ENCODE assay signal across 16 mouse cellular contexts in genomic region chr5:143125601-143126000, GRCm38 (mm10). TPM values are rescaled to one million over a fixed set of nuclear protein-coding genes. Genes with fewer than 3 reads are reported as not detected.
DNase-seq lines count a peak whose midpoint lies in the region; ATAC-seq and TF ChIP-seq lines count a peak whose summit lies in the region.
"Had no signal": no experiment of that assay in that cellular context is flagged by ENCODE, and none has a peak within 500 bp of the region (broad histone marks: within the 10 kb centered on the region; RNA-seq: fewer than 3 reads in every experiment).

No protein-coding gene starts in this region.

- peak overlapping the region; percentile 9; the same call in 1 of the 2 replicates for H3K4me2 ChIP-seq in midbrain, postnatal 0 days (ENCODE audit: low read depth, low read length, poor library complexity, severe bottlenecking)
- H3K4me2 ChIP-seq in heart, embryonic 12.5 days: no peak overlapping the region
- H3K4me2 ChIP-seq: neural tube, embryonic 12.5 days had no signal

- H3K4me1 ChIP-seq in midbrain, postnatal 0 days (ENCODE audit: insufficient read depth, low read length): 0 out of 2 replicates have a peak, but pooled peaks cover 4% of the 10 kb centered on the region
- no peaks in the 10 kb centered on the region for H3K4me1 ChIP-seq in heart, adult 2 months (ENCODE audit: control insufficient read depth, insufficient read depth, low read length)
- no peaks in the 10 kb centered on the region for H3K4me1 ChIP-seq in heart, embryonic 12.5 days (replicated peaks)
- H3K4me1 ChIP-seq: neural tube, embryonic 12.5 days had no signal

- no peak overlapping the region for H3K4me3 ChIP-seq in midbrain, postnatal 0 days (ENCODE audit: low read depth, low read length)
- no peak overlapping the region for H3K4me3 ChIP-seq in heart, adult 2 months
- no peak overlapping the region for H3K4me3 ChIP-seq in heart, embryonic 12.5 days
- H3K4me3 ChIP-seq: neural tube, embryonic 12.5 days had no signal

- H3K79me2 ChIP-seq in heart, adult 2 months (replicated peaks; ENCODE audit: control insufficient read depth, insufficient read depth, low read length): no peaks in the 10 kb centered on the region

- TF ChIP-seq CTCF in brain, embryonic 14.5 days (IDR thresholded peaks at IDR 0.05; ENCODE audit: borderline replicate concordance, extremely low read depth, insufficient read depth, insufficient read length): no peak
- TF ChIP-seq CTCF in midbrain, postnatal 0 days (IDR thresholded peaks at IDR 0.05): no peak
- TF ChIP-seq CTCF in heart, adult 2 months (IDR thresholded peaks at IDR 0.05): no peak

- no peak overlapping the region for H3K9ac ChIP-seq in midbrain, postnatal 0 days (replicated peaks; ENCODE audit: low read length, poor library complexity, severe bottlenecking)
- no peak overlapping the region for H3K9ac ChIP-seq in heart, adult 2 months (ENCODE audit: low read depth, low read length)
- no peak overlapping the region for H3K9ac ChIP-seq in heart, embryonic 12.5 days
- H3K9ac ChIP-seq: neural tube, embryonic 12.5 days had no signal

- H3K36me3 ChIP-seq in midbrain, postnatal 0 days (ENCODE audit: insufficient read depth, low read length): no peaks in the 10 kb centered on the region
- H3K36me3 ChIP-seq in heart, adult 2 months (ENCODE audit: control insufficient read depth, insufficient read depth, low read length): no peaks in the 10 kb centered on the region
- H3K36me3 ChIP-seq in heart, embryonic 12.5 days: no peaks in the 10 kb centered on the region
- H3K36me3 ChIP-seq: G1E; neural tube, embryonic 12.5 days had no signal

- no peak for TF ChIP-seq POLR2A in brain, embryonic 14.5 days (IDR thresholded peaks at IDR 0.05; ENCODE audit: borderline replicate concordance, extremely low read depth, insufficient read depth, insufficient read length, poor library complexity, severe bottlenecking)
- no peak for TF ChIP-seq POLR2A in heart, adult 2 months (IDR thresholded peaks at IDR 0.05; ENCODE audit: insufficient read depth, low read depth, low read length)

- TF ChIP-seq EP300 in heart, adult 2 months (IDR thresholded peaks at IDR 0.05; ENCODE audit: insufficient read depth, low read depth, low read length): no peak

- intact Hi-C loops in heart, adult 2 months (cut with DNase I): no loop called here

- peak; percentile 92 for DNase-seq in brain, embryonic 14.5 days (ENCODE audit: low read depth)
- peak; percentile 44 for DNase-seq in layer of hippocampus, adult 9-11 months
- peak; percentile 82 for DNase-seq in midbrain, postnatal 0 days (ENCODE audit: low spot score)
- DNase-seq in heart, adult 2 months: no peak
- no peak for DNase-seq in T-cell, adult 2 months (ENCODE audit: low spot score)
- DNase-seq in kidney, postnatal 25 days: no peak
- DNase-seq: adrenal gland, postnatal 36 days; heart, adult 18-20 months; kidney, adult 18-20 months; thymus, adult 2 months had no signal

- no peaks in the 10 kb centered on the region for H3K9me3 ChIP-seq in midbrain, postnatal 0 days (ENCODE audit: low read length)
- H3K9me3 ChIP-seq in heart, embryonic 12.5 days (replicated peaks): peaks cover 15% of the 10 kb centered on the region

- H3K27me3 ChIP-seq in midbrain, postnatal 0 days (ENCODE audit: insufficient read depth, low read length): no peaks in the 10 kb centered on the region
- no peaks in the 10 kb centered on the region for H3K27me3 ChIP-seq in heart, adult 2 months (ENCODE audit: control insufficient read depth, insufficient read depth, low read length)
- no peaks in the 10 kb centered on the region for H3K27me3 ChIP-seq in heart, embryonic 12.5 days (replicated peaks)
- H3K27me3 ChIP-seq: neural tube, embryonic 12.5 days had no signal

- 11% methylated on average over 7 of the region's 7 CpGs for WGBS in midbrain, postnatal 0 days
- WGBS in heart, adult 2 months: 76% methylated on average over 7 of the region's 7 CpGs
- WGBS in heart, embryonic 12.5 days: 74% methylated on average over 7 of the region's 7 CpGs

- peak overlapping the region; percentile 89 for H3K27ac ChIP-seq in midbrain, postnatal 0 days (ENCODE audit: low read depth, low read length)
- no peak overlapping the region for H3K27ac ChIP-seq in heart, adult 2 months
- H3K27ac ChIP-seq in heart, embryonic 12.5 days (ENCODE audit: poor library complexity, severe bottlenecking): no peak overlapping the region
- H3K27ac ChIP-seq: neural tube, embryonic 12.5 days had no signal

- ATAC-seq in frontal cortex, adult (ENCODE audit: low TSS enrichment): peak; percentile 52; the same call in 1 of the 2 replicates
- peak; percentile 80 for ATAC-seq in midbrain, postnatal 0 days (ENCODE audit: low FRiP score)
- ATAC-seq in heart, embryonic 12.5 days (ENCODE audit: insufficient number of reproducible peaks, low FRiP score): no peak

RNA-seq across cellular contexts. Expression of gene Rnf216, which starts 12.8 kb away (rescaled TPM):
- 32.9 and 33.2 TPM in 2 replicates for polyA plus RNA-seq in brain, embryonic 14.5 days (2012; rRNA removed)
- total RNA-seq in midbrain, postnatal 0 days (2014; rRNA removed): 37.0 and 40.7 TPM in 2 replicates
- polyA plus RNA-seq in midbrain, postnatal 0 days (2015; fragmentation: Nextera tagmentation; extraction: Ambion mirVana): 22.1 and 27.5 TPM in 2 replicates
- total RNA-seq in heart, adult 2 months (2021): 10 to 100 TPM; 23.3 to 23.8 TPM
- polyA plus RNA-seq in heart, adult 2 months (2012; rRNA removed): 16.5 and 16.8 TPM in 2 replicates
- polyA plus RNA-seq in heart, embryonic 12.5 days (2016; fragmentation: Nextera tagmentation; extraction: Ambion mirVana): 38.7 and 40.4 TPM in 2 replicates

RNA-seq across cellular contexts. Expression of gene Olfr718-ps1, which starts 21.8 kb away (rescaled TPM):
- polyA plus RNA-seq in brain, embryonic 14.5 days (2012; rRNA removed): not detected in 2 replicates
- not detected in 2 replicates for total RNA-seq in midbrain, postnatal 0 days (2014; rRNA removed)
- polyA plus RNA-seq in midbrain, postnatal 0 days (2015; fragmentation: Nextera tagmentation; extraction: Ambion mirVana): not detected in 2 replicates
- total RNA-seq in heart, adult 2 months (2021): not detected
- polyA plus RNA-seq in heart, adult 2 months (2012; rRNA removed): not detected in 2 replicates
- not detected in 2 replicates for polyA plus RNA-seq in heart, embryonic 12.5 days (2016; fragmentation: Nextera tagmentation; extraction: Ambion mirVana)
- total RNA-seq: heart, adult 18-20 months had no signal
- polyA plus RNA-seq: embryonic facial prominence, embryonic 11.5 days; G1E; liver, embryonic 16.5 days; neural tube, embryonic 12.5 days; thymus, adult 2 months had no signal

RNA-seq across cellular contexts. Expression of gene Rbak, which starts 55.0 kb away (rescaled TPM):
- polyA plus RNA-seq in brain, embryonic 14.5 days (2012; rRNA removed): 15.2 and 17.3 TPM in 2 replicates
- total RNA-seq in midbrain, postnatal 0 days (2014; rRNA removed): 15.2 and 22.7 TPM in 2 replicates
- polyA plus RNA-seq in midbrain, postnatal 0 days (2015; fragmentation: Nextera tagmentation; extraction: Ambion mirVana): 9.1 and 9.2 TPM in 2 replicates
- total RNA-seq in heart, adult 2 months (2021): 1 to 10 TPM; 4.3 to 4.4 TPM
- polyA plus RNA-seq in heart, adult 2 months (2012; rRNA removed): 1.9 and 3.6 TPM in 2 replicates
- 8.8 and 9.0 TPM in 2 replicates for polyA plus RNA-seq in heart, embryonic 12.5 days (2016; fragmentation: Nextera tagmentation; extraction: Ambion mirVana)

RNA-seq across cellular contexts. Expression of gene Spdye4b, which starts 55.2 kb away (rescaled TPM):
- not detected in 2 replicates for polyA plus RNA-seq in brain, embryonic 14.5 days (2012; rRNA removed)
- not detected in 2 replicates for total RNA-seq in midbrain, postnatal 0 days (2014; rRNA removed)
- not detected in 2 replicates for polyA plus RNA-seq in midbrain, postnatal 0 days (2015; fragmentation: Nextera tagmentation; extraction: Ambion mirVana)
- total RNA-seq in heart, adult 2 months (2021): not detected
- polyA plus RNA-seq in heart, adult 2 months (2012; rRNA removed): not detected in 2 replicates
- polyA plus RNA-seq in heart, embryonic 12.5 days (2016; fragmentation: Nextera tagmentation; extraction: Ambion mirVana): not detected in 2 replicates
- total RNA-seq: adrenal gland, postnatal 36 days; heart, adult 18-20 months had no signal
- polyA plus RNA-seq: embryonic facial prominence, embryonic 11.5 days; G1E; liver, embryonic 16.5 days; neural tube, embryonic 12.5 days had no signal

Comparison
In these comparisons a context has a peak if more than half of its experiments do, and no peak if none do; other contexts are left out.
1. DNase-seq: peak in brain, embryonic 14.5 days (single experiment), layer of hippocampus, adult 9-11 months (single experiment) and midbrain, postnatal 0 days (single experiment); none in heart, adult 2 months (0 of 2), T-cell, adult 2 months (single experiment) and kidney, postnatal 25 days (0 of 2).